Mouse (Mus musculus) ES-E14 (cell line): ENCODE data around the gene Zc3h7a. TPM values are rescaled to one million over a fixed set of nuclear protein-coding genes. Genes with fewer than 3 reads are reported as not detected.

Experiments
- DNase-seq: peaks from one replicate; pipeline ENCODE4 v3.0.0-alpha.2; 2013; ENCODE audit warnings: low read depth, low spot score
- H3K27ac ChIP-seq: 2 replicates; pipeline ENCODE4 v1.5.1; 2012; ENCODE audit warnings: low read depth, mild to moderate bottlenecking, low read length, moderate library complexity, mixed read lengths; ENCODE audit not compliant: poor library complexity, insufficient read depth, severe bottlenecking
- H3K36me3 ChIP-seq: 2 replicates; pipeline ENCODE4 v1.6.1; 2012; ENCODE audit warnings: mild to moderate bottlenecking, low read length, moderate library complexity, mixed read lengths; ENCODE audit not compliant: control insufficient read depth, poor library complexity, insufficient read depth, severe bottlenecking
- H3K4me1 ChIP-seq, 2 experiments: fragments of 150-350 bp in 1 of 2; sonication (generic) in 1 of 2; 2 replicates each; pipeline ENCODE4 v1.6.1; 2012; ENCODE audit warnings: low read length in 2 of 2, mild to moderate bottlenecking in 1 of 2, mixed read lengths in 1 of 2; ENCODE audit not compliant: control insufficient read depth in 2 of 2, insufficient read depth in 2 of 2, poor library complexity in 1 of 2
- H3K4me3 ChIP-seq, 2 experiments: fragments of 150-350 bp in 1 of 2; sonication (generic) in 1 of 2; 2 replicates each; pipeline ENCODE4 v1.5.1; 2012; ENCODE audit warnings: low read length in 2 of 2, low read depth in 1 of 2, mild to moderate bottlenecking in 1 of 2, mixed read lengths in 1 of 2; ENCODE audit not compliant: insufficient read depth in 1 of 2, poor library complexity in 1 of 2, severe bottlenecking in 1 of 2
- H3K9ac ChIP-seq: 2 replicates; pipeline ENCODE4 v1.6.1; 2012; ENCODE audit warnings: low read depth, mild to moderate bottlenecking, low read length, mixed read lengths; ENCODE audit not compliant: poor library complexity, insufficient read depth, severe bottlenecking
- H3K9me3 ChIP-seq: fragments of 150-350 bp; sonication (generic); 2 replicates; pipeline ENCODE4 v1.6.1; 2012; ENCODE audit warnings: low read depth, mild to moderate bottlenecking, low read length; ENCODE audit not compliant: control insufficient read depth, insufficient read depth
- CHD2 ChIP-seq: IDR thresholded peaks from 2 replicates; pipeline ENCODE4 v1.6.1; 2014; ENCODE audit warnings: mild to moderate bottlenecking, low read depth, low read length, inconsistent platforms
- HCFC1 ChIP-seq: IDR thresholded peaks from 2 replicates; pipeline ENCODE4 v1.6.1; 2012; ENCODE audit warnings: low read length, inconsistent platforms, borderline replicate concordance; ENCODE audit not compliant: insufficient read depth
- MAFK ChIP-seq: IDR thresholded peaks from 2 replicates; pipeline ENCODE4 v1.6.1; 2014; ENCODE audit warnings: mild to moderate bottlenecking, low read depth, low read length, inconsistent platforms; ENCODE audit not compliant: insufficient read depth
- ZC3H11A ChIP-seq: IDR thresholded peaks from 2 replicates; pipeline ENCODE4 v1.6.1; 2012; ENCODE audit warnings: low read depth, mild to moderate bottlenecking, inconsistent platforms, low read length, borderline replicate concordance
- ZNF384 ChIP-seq: IDR thresholded peaks from 2 replicates; pipeline ENCODE4 v1.6.1; 2012; ENCODE audit warnings: low read depth, low read length, inconsistent platforms
- in situ Hi-C, 2 experiments: fragments of 600-800 bp; cut with MboI; formaldehyde crosslinking; loops; one replicate each; pipeline ENCODE4 v1.15.1; 2025; ENCODE audit warnings: low sequenced_read_pairs in 2 of 2, inconsistent platforms in 1 of 2; ENCODE audit not compliant: unreplicated experiment in 2 of 2
- total RNA-seq: library from RNA; depleted of rRNA; stranded (reverse); fragments of 300-350 nt; gene quantifications from 2 replicates; pipeline ENCODE4 v1.2.3, GENCODE M21; 2012; rRNA removed

Gene Zc3h7a
- total RNA-seq, 1 experiment: 57.3 TPM

DNA sequence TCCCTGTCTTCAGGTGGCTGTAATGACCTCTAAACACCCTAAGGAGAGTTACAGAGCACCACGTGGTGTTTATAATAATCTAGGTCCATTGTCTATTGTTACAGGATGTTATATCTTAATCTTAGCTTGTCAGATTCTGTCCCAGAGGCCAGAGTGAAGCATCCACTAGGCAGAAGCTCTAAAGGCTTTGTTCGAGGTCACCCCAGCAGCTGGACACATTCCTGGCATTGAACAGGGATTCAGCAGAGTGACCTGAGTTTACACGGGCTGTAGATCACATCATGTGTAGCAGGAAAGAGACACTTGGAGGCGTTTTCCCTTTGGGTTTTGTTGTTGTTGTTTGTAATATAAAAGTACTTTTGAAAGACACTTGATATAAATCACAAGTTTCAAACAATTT lies 84.1 kb downstream of the Zc3h7a start:
- no peak overlapping the region for H3K9ac ChIP-seq
- TF ChIP-seq ZNF384 (no peak), MAFK (no peak), ZC3H11A (no peak), CHD2 (no peak)
- no peak overlapping the region for H3K27ac ChIP-seq
- in situ Hi-C loops: no loop called here
- peaks cover 18% of the 10 kb centered on the region for H3K36me3 ChIP-seq
- DNase-seq: no peak
- H3K9me3 ChIP-seq: no peaks in the 10 kb centered on the region
- no peaks in the 10 kb centered on the region for H3K4me1 ChIP-seq
- no peak overlapping the region for H3K4me3 ChIP-seq

DNA sequence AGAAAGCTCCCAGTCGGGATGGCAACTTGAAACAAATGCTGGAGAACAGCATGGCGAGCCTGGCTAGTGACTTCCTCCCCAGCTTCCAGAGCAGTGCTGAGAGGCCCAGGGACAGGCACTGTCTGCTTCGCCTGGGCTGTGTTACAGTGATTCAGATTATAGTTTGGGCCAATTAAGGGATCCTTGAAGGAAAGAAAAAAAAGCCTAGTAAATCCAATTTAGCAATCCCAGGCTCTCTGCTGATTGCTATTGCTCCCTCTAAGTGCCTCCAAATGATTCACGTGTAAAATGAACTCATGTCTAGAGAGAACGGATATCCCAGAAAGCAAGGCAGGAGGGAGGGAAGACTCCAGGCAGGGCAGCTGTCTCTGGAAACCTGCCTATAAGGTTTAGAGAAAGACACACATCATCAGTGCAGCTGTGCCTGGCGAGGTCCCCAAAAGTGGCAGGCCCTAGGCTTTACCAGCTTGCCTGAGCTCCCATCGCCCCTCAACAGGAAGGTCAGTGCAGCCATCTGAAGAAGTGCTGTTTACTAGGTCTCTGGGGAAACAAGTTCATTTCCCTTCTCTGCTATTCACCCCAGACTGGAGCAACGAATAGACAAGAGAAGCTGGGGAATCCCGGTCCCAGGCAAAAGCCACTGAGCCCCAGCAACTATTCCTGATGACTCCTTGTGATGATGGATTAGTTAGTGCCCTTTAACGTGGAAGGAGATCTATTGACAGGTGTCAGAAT lies 85.2 kb downstream of the Zc3h7a start:
- no peak for DNase-seq
- Histone ChIP-seq H3K4me3 (no peak overlapping the region), H3K4me1 (no peaks in the 10 kb centered on the region), H3K9ac (no peak overlapping the region), H3K27ac (no peak overlapping the region), H3K36me3 (peaks cover 18% of the 10 kb centered on the region), H3K9me3 (no peaks in the 10 kb centered on the region)
- in situ Hi-C loops: no loop called here
- TF ChIP-seq ZNF384: no peak
- no peak for TF ChIP-seq ZC3H11A
- no peak for TF ChIP-seq CHD2
- TF ChIP-seq MAFK: no peak
- no peak for TF ChIP-seq HCFC1

- no peak for DNase-seq
- TF ChIP-seq ZC3H11A: no peak
- TF ChIP-seq HCFC1: no peak
- no peak for TF ChIP-seq MAFK
- TF ChIP-seq ZNF384: no peak
- no peak for TF ChIP-seq CHD2
- H3K27ac ChIP-seq: no peak overlapping the region
Measured at GRCm38 (mm10) chr16:11086856-11087588, 89.2 kb downstream of the Zc3h7a start.

More at GRCm38 (mm10) chr16:11086856-11087588, 89.2 kb downstream of the Zc3h7a start:
- Histone ChIP-seq H3K9me3 (no peaks in the 10 kb centered on the region), H3K4me1 (no peaks in the 10 kb centered on the region), H3K4me3 (no peak overlapping the region), H3K36me3 (peaks cover 22% of the 10 kb centered on the region), H3K9ac (no peak overlapping the region)
- in situ Hi-C loops: no loop called here

Other genes with a start within 250 kb of the Zc3h7a start
- gene Snn, start 115.4 kb downstream of the Zc3h7a start, total RNA-seq: 10.2 and 13.5 TPM in 2 replicates
- gene Litaf, start 110.2 kb downstream of the Zc3h7a start, total RNA-seq: 23.1 and 25.9 TPM in 2 replicates
- gene Txndc11, start 41.7 kb downstream of the Zc3h7a start, total RNA-seq: 26.0 and 28.6 TPM in 2 replicates
- gene Rsl1d1, start 26.9 kb upstream of the Zc3h7a start, total RNA-seq: 167 and 203 TPM in 2 replicates
- 76.1 and 89.8 TPM in 2 replicates for gene Gspt1, start 77.9 kb upstream of the Zc3h7a start, total RNA-seq
- gene Tnfrsf17, start 137.4 kb upstream of the Zc3h7a start, total RNA-seq: 0.32 and 0.45 TPM in 2 replicates
- gene Snx29, start 146.5 kb upstream of the Zc3h7a start, total RNA-seq: 9.6 and 13.4 TPM in 2 replicates